Mouse (Mus musculus) CD4-positive, CD25-positive, alpha-beta regulatory T cell, adult 9 weeks (primary cell): ENCODE results near the gene Rsf1. TPM values are rescaled to one million over a fixed set of nuclear protein-coding genes. Genes with fewer than 3 reads are reported as not detected.

ENCODE experiments used
- polyA plus RNA-seq: library from polyadenylated mRNA; unstranded; fragments of 100-300 nt; shearing (Covaris generic); gene quantifications from one replicate; pipeline ENCODE4 v1.2.1, GENCODE M21; 2017

Gene Rsf1
- 17.9 TPM for polyA plus RNA-seq

DNA sequence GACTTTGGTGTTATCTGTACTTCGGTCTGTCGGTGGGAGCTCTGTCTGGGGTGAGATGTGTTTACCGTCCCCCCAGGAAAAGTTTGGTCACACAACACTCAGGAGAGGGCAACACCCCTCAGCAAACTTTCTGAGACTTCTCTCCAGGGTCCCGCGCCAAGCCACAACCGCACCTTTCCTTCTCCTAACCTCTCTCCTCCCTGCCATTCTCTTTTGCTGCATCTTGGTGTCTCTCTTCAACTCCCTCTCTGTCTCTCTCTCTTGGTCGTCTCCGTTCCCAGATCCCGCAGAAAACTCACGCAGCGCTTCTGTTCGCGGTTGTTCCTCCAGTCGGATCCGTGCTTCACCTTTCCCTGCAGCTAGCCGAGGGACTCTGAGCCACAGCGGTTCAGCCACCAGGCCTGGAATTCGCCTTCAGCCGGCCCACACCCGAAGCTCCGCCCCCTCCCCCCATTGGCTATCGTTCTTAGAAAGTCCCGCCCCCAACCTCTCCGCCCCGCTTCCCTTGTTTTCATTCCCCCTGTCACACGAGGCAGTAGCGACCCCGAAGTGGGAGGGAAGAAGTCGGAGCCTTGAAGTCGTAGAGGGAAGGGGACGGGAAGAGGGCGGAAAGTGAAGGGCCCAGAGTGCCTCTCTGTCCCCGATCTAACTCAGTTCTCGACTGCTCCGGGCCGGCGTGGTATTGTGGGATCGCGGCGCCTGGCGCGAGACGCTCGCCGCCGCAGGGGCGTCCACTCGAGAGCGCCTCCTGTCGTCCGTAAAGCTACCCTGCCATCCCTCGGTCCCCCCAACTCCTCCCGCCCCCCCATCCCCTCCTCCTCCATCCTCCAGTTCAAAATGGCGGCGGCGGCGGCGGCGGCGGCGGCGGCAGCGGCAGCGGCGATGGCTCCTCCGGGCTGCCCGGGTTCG lies at the start of gene Rsf1, which contains the start of gene Aamdc:
Gene Rsf1, plus strand, starts transcription at position 823 of the 909 bp plus-strand sequence.
Gene Aamdc, minus strand, starts transcription at position 431 of the 909 bp plus-strand sequence.

GRCm38 (mm10) chr7:97696506-97697254 lies 117.0 kb downstream of the Rsf1 start, which contains the start of gene Clns1a:
Gene Clns1a (plus strand): TSS chr7:97696634.

DNA sequence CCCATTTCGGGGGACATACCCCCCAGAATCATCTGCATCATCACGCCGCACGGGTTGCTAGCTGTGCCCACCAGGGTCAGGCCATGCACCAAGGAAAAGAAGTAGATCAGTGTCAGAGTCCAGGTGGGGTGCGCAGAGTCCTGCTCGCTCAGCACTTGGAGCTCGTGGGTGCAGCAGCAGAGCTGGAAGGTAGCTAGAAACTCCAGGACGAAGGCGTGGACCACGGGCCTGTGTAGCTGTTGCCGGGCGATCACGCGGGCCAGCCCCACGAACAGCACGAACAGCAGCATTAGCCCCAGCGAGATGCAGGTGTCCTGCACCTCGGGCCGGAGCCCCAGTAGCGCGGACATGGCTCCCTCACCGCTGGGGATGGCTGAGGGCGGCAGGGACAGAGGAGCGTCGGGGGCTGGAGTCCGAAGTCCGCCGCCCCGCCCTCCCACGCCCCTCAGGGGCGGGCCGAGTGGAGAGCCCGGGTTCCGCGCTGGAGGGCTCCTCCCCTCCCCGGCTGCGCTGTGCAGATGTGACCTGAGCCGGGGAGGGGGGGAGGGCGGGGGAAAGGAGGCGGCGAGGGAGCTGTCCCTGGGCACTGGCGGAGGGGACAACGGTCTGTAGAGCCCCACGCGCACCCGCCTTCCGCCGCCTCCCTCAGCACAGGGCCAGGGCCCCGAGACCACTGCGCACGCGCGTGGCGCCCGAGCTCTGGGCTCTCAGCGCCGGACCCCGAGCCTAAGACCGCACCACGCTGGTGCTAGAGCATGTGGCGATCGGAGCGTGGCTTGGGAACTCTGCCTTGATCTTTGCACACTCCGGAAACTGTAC lies 158.2 kb downstream of the Rsf1 start, which contains the start of gene Aqp11:
Gene Aqp11, minus strand, starts transcription at position 652 of the 819 bp plus-strand sequence.

Other genes with a start within 250 kb of the Rsf1 start
- 0.92 TPM for gene Usp35, start 247.9 kb upstream of the Rsf1 start, polyA plus RNA-seq
- gene Kctd21, start 247.6 kb upstream of the Rsf1 start, polyA plus RNA-seq: 2.4 TPM
- gene Alg8, start 208.3 kb upstream of the Rsf1 start, polyA plus RNA-seq: 19.7 TPM
- 194 TPM for gene Ndufc2, start 179.9 kb upstream of the Rsf1 start, polyA plus RNA-seq
- not detected for gene Thrsp, start 162.2 kb upstream of the Rsf1 start, polyA plus RNA-seq
- not detected for gene Kctd14, start 128.6 kb upstream of the Rsf1 start, polyA plus RNA-seq
- gene Ints4, start 98.9 kb upstream of the Rsf1 start, polyA plus RNA-seq: 60.9 TPM
- gene Aamdc, start 392 bp upstream of the Rsf1 start, polyA plus RNA-seq: 55.8 TPM
- 157 TPM for gene Clns1a, start 116.7 kb downstream of the Rsf1 start, polyA plus RNA-seq
- gene Aqp11, start 158.4 kb downstream of the Rsf1 start, polyA plus RNA-seq: 2.3 TPM
- gene Pak1, start 208.7 kb downstream of the Rsf1 start, polyA plus RNA-seq: 9.0 TPM